Mouse (Mus musculus): ENCODE data around the gene E2f7. TPM values are rescaled to one million over a fixed set of nuclear protein-coding genes. Genes with fewer than 3 reads are reported as not detected.

Gene E2f7
- 0.16 TPM for polyA plus RNA-seq (2014; fragmentation: Illumina TruSeq; extraction: RNeasy Lipid Tissue Mini Kit (QIAGEN cat#74804); ENCODE audit: low read depth, low replicate concordance)

GRCm38 (mm10) chr10:110744686-110745639, at the start of gene E2f7:
E2f7 (plus strand) TSS chr10:110745439.

Other genes with a start within 250 kb of the E2f7 start
- gene Csrp2, start 174.3 kb downstream of the E2f7 start, polyA plus RNA-seq (2014; fragmentation: Illumina TruSeq; extraction: RNeasy Lipid Tissue Mini Kit (QIAGEN cat#74804); ENCODE audit: low read depth, low replicate concordance), result 61.8 TPM